Mouse (Mus musculus) left cerebral cortex, postnatal 14 days (tissue): ENCODE results near the gene Trim12c. TPM values are rescaled to one million over a fixed set of nuclear protein-coding genes. Genes with fewer than 3 reads are reported as not detected.

Source experiments
- total RNA-seq, 2 experiments: library from RNA; stranded (reverse); gene quantifications; 2 replicates each; pipeline ENCODE4 v1.2.3; 2021

Trim12c gene
- total RNA-seq, 2 experiments from 2014 or later, result 1.1 to 1.2 TPM

Other genes with a start within 250 kb of the Trim12c start
- gene Olfr646, start 248.5 kb downstream of the Trim12c start, total RNA-seq, result not detected
- not detected for gene Ubqln5, start 223.5 kb downstream of the Trim12c start, total RNA-seq
- not detected for gene Olfr643, start 216.0 kb downstream of the Trim12c start, total RNA-seq
- not detected for gene Ubqln3, start 210.1 kb downstream of the Trim12c start, total RNA-seq
- gene Ubqlnl, start 202.8 kb downstream of the Trim12c start, total RNA-seq, result not detected
- not detected for gene Olfm5, start 188.5 kb downstream of the Trim12c start, total RNA-seq
- gene Olfr648, start 170.0 kb downstream of the Trim12c start, total RNA-seq, result under 1 TPM; 0.30 to 0.40 TPM
- not detected for gene Olfr649, start 157.4 kb downstream of the Trim12c start, total RNA-seq
- gene Trim6, start 134.6 kb downstream of the Trim12c start, total RNA-seq, result under 1 TPM; 0.13 to 0.15 TPM
- gene Trim34a, start 108.9 kb downstream of the Trim12c start, total RNA-seq, result under 1 TPM; 0.68 to 0.72 TPM
- under 1 TPM; 0.38 to 0.55 TPM for gene Trim5, start 65.3 kb downstream of the Trim12c start, total RNA-seq
- gene Trim12a, start 37.9 kb downstream of the Trim12c start, total RNA-seq, result 1 to 10 TPM; 1.4 to 2.2 TPM
- under 1 TPM in 1 of 2 experiments, not detected in 1; 0.26 TPM for gene Trim34b, start 23.9 kb downstream of the Trim12c start, total RNA-seq
- gene Trim30b, start 16.5 kb upstream of the Trim12c start, total RNA-seq, result not detected
- not detected for gene Trim30c, start 47.5 kb upstream of the Trim12c start, total RNA-seq
- gene Trim30a, start 111.8 kb upstream of the Trim12c start, total RNA-seq, result under 1 TPM; 0.57 to 0.70 TPM
- gene Trim30d, start 154.5 kb upstream of the Trim12c start, total RNA-seq, result under 1 TPM; 0.21 to 0.55 TPM
- gene Olfr651, start 196.8 kb upstream of the Trim12c start, total RNA-seq, result not detected
- not detected for gene Olfr652, start 207.5 kb upstream of the Trim12c start, total RNA-seq
- gene Olfr653, start 224.0 kb upstream of the Trim12c start, total RNA-seq, result not detected
- gene Olfr654, start 233.7 kb upstream of the Trim12c start, total RNA-seq, result not detected
- not detected for gene Olfr655, start 248.4 kb upstream of the Trim12c start, total RNA-seq